Mouse (Mus musculus) brain, embryonic 18.5 days (tissue): ENCODE results near the gene Cacna1c.
A peak's percentile ranks its signal among the peaks of the same experiment; 100 is the strongest.

Source experiments
- DNase-seq: peaks from one replicate; pipeline ENCODE4 v3.0.0-alpha.2; 2012; ENCODE audit warnings: low read depth, low spot score

Gene Cacna1c

GRCm38 (mm10) chr6:118678031-118678430 lies 518.2 kb downstream of the Cacna1c start:
- no peak for DNase-seq

- no peak for DNase-seq
These were observed 518.9 kb downstream of the Cacna1c start for GRCm38 (mm10) chr6:118677306-118677705.

- no peak for DNase-seq
These were observed 521.4 kb downstream of the Cacna1c start for GRCm38 (mm10) chr6:118674781-118675180.

- DNase-seq = no peak
These were observed 522.1 kb downstream of the Cacna1c start for GRCm38 (mm10) chr6:118673974-118674695.

GRCm38 (mm10) chr6:118653331-118653730 lies 542.9 kb downstream of the Cacna1c start:
- DNase-seq = no peak

- DNase-seq = no peak
These were observed 547.0 kb downstream of the Cacna1c start for GRCm38 (mm10) chr6:118649121-118649783.

- peak; percentile 46 for DNase-seq
These were observed 549.8 kb downstream of the Cacna1c start for GRCm38 (mm10) chr6:118646265-118647061.

GRCm38 (mm10) chr6:118644866-118645265 lies 551.4 kb downstream of the Cacna1c start:
- no peak for DNase-seq

- DNase-seq = no peak
These were observed 552.7 kb downstream of the Cacna1c start for GRCm38 (mm10) chr6:118643541-118643940.

- no peak for DNase-seq
These were observed 554.4 kb downstream of the Cacna1c start for GRCm38 (mm10) chr6:118641671-118642325.

- no peak for DNase-seq
These were observed 556.4 kb downstream of the Cacna1c start for GRCm38 (mm10) chr6:118639816-118640215.

GRCm38 (mm10) chr6:118638911-118639310 lies 557.3 kb downstream of the Cacna1c start:
- DNase-seq = no peak

GRCm38 (mm10) chr6:118632491-118632890 lies 563.7 kb downstream of the Cacna1c start:
- no peak for DNase-seq

- no peak for DNase-seq
These were observed 566.2 kb downstream of the Cacna1c start for GRCm38 (mm10) chr6:118630006-118630405.

- no peak for DNase-seq
These were observed 570.0 kb downstream of the Cacna1c start for GRCm38 (mm10) chr6:118626246-118626645.

- DNase-seq = no peak
These were observed 572.6 kb downstream of the Cacna1c start for GRCm38 (mm10) chr6:118623609-118624008.

GRCm38 (mm10) chr6:118621866-118622265 lies 574.4 kb downstream of the Cacna1c start:
- DNase-seq = no peak

GRCm38 (mm10) chr6:118621406-118621805 lies 574.8 kb downstream of the Cacna1c start:
- no peak for DNase-seq

GRCm38 (mm10) chr6:118608906-118609305 lies 587.3 kb downstream of the Cacna1c start:
- DNase-seq = no peak

GRCm38 (mm10) chr6:118605974-118606373 lies 590.2 kb downstream of the Cacna1c start:
- DNase-seq = no peak

- no peak for DNase-seq
These were observed 592.4 kb downstream of the Cacna1c start for GRCm38 (mm10) chr6:118603825-118604224.

GRCm38 (mm10) chr6:118595681-118596055 lies 600.5 kb downstream of the Cacna1c start:
- no peak for DNase-seq
